Mouse (Mus musculus) liver, adult 2 months (tissue): ENCODE measurements around the gene Stbd1.

ENCODE experiments used
- CTCF ChIP-seq: fragments of 200-500 bp; IDR thresholded peaks from 2 replicates; pipeline ENCODE4 v1.5.1; 2011; ENCODE audit warnings: low read depth, low read length, control low read depth
- POLR2A ChIP-seq: fragments of 200-500 bp; IDR thresholded peaks from 2 replicates; pipeline ENCODE4 v1.6.1; 2011; ENCODE audit warnings: low read length, control low read depth; ENCODE audit not compliant: insufficient read depth; ENCODE audit errors: extremely low read depth

GRCm38 (mm10) chr5:92595026-92595425, 7.8 kb upstream of the Stbd1 start:
- TF ChIP-seq CTCF (no peak), POLR2A (no peak)
